Mouse (Mus musculus) heart, embryonic 10.5 days (tissue): ENCODE measurements around the gene Unc13a. TPM values are rescaled to one million over a fixed set of nuclear protein-coding genes. Genes with fewer than 3 reads are reported as not detected.
"Not testable (repeated sequence)": the region's sequence is repeated elsewhere in the genome, so short reads cannot be mapped to it uniquely, and the experiment has no call there.

Experiments used
- DNase-seq: peaks from one replicate; pipeline ENCODE4 v3.0.0-alpha.2; 2017; ENCODE audit warnings: low spot score
- H3K27ac ChIP-seq: fragments of 300-500 bp; sonication (generic); 2 replicates; pipeline ENCODE4 v1.5.1; 2016; ENCODE audit warnings: mild to moderate bottlenecking
- H3K27me3 ChIP-seq: fragments of 300-500 bp; sonication (generic); 2 replicates; pipeline ENCODE4 v1.6.1; 2016; ENCODE audit warnings: mild to moderate bottlenecking; ENCODE audit not compliant: poor library complexity, insufficient read depth, severe bottlenecking
- H3K36me3 ChIP-seq: fragments of 300-500 bp; sonication (generic); 2 replicates; pipeline ENCODE4 v1.6.1; 2016; ENCODE audit warnings: mild to moderate bottlenecking, moderate library complexity
- H3K4me1 ChIP-seq: fragments of 300-500 bp; sonication (generic); 2 replicates; pipeline ENCODE4 v1.6.1; 2016; ENCODE audit warnings: mild to moderate bottlenecking
- H3K4me3 ChIP-seq: fragments of 300-500 bp; sonication (generic); 2 replicates; pipeline ENCODE4 v1.5.1; 2016; ENCODE audit warnings: mild to moderate bottlenecking, moderate library complexity
- H3K9me3 ChIP-seq: fragments of 300-500 bp; sonication (generic); 2 replicates; pipeline ENCODE4 v1.6.1; 2016; ENCODE audit warnings: mild to moderate bottlenecking, moderate library complexity
- WGBS: fragments of 180-500 bp; shearing (Covaris S2); methylation state at CpG from one replicate; pipeline ENCODE4 v1.1.7; 2016; 5-methylcytosine and 5-hydroxymethylcytosine counted together
- polyA plus RNA-seq: library from polyadenylated mRNA; unstranded; fragments of >200 nt; fragmentation: Nextera tagmentation; extraction: Ambion mirVana; gene quantifications from 2 replicates; pipeline ENCODE4 v1.2.1, GENCODE M21; 2016

Unc13a gene
- polyA plus RNA-seq: 0.31 and 0.48 TPM in 2 replicates

DNA sequence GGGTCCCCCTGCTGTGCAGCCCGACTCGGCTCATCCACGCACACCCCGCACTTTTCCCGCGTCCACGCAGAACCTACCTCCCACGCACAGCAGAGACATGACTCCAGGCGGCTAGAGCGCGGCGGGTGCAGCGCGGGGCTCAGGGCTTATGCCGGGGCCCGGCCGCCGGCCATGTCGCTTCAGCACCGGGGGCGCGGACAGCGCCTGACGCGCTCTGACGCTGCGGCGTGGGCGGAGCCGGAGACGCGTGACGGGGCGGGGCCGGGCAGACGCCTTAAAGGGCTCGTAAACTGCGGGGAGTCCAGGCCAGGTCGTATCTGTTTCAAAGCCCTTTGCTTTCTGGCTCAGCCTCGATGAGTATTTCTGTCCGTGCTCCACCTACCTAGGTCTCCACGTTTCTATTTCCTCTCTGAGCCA, at the start of gene Unc13a:
TSS of gene Unc13a (minus strand) at position 209 of the 417 bp plus-strand sequence.
- Histone ChIP-seq H3K27ac (peak within 1 kb of the TSS; percentile 77), H3K4me1 (peaks cover 65% of the 10 kb centered on the region), H3K27me3 (peaks cover 24% of the 10 kb centered on the region), H3K36me3 (no peaks in the 10 kb centered on the region), H3K4me3 (peak within 1 kb of the TSS; percentile 64), H3K9me3 (no peaks in the 10 kb centered on the region)
- peak; percentile 92 for DNase-seq
- WGBS: under 1% methylated on average over 42 of the region's 42 CpGs

DNA sequence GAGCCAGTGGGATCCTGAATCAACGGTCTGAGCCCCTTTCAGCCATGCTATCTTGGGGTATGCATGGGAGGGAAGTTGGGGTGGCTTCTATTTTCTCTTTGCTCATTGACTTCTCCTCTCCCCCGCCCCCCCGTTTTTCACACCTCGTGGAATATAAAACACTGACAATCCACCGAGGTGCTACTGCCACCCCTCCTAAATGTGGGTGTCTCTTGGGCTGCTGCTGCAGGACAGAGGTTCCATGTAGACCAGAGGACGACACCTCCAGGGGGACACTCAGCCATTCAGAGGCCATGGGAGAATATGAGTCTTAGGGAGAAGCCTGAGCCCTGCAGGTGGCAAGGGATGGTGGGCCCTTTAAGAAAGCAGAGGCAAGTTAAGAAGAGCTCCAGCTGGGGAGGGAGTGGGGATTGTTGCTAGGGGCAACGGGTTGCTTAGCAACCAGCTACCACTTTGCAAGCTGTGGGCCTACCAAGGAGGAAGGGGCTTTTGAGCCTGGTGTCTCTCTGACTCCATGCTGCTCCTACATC, 48.4 kb upstream of the Unc13a start:
- Histone ChIP-seq H3K9me3 (no peaks in the 10 kb centered on the region), H3K4me3 (no peak overlapping the region), H3K27ac (no peak overlapping the region), H3K36me3 (no peaks in the 10 kb centered on the region), H3K27me3 (peaks cover 90% of the 10 kb centered on the region), H3K4me1 (0 out of 2 replicates have a peak, but pooled peaks cover 1% of the 10 kb centered on the region)
- no peak for DNase-seq
- 40% methylated on average over 7 of the region's 7 CpGs for WGBS

GRCm38 (mm10) chr8:71719218-71719617, 47.7 kb upstream of the Unc13a start:
- DNase-seq: no peak
- H3K4me1 ChIP-seq: no peaks in the 10 kb centered on the region
- H3K4me3 ChIP-seq: no peak overlapping the region
- H3K9me3 ChIP-seq: no peaks in the 10 kb centered on the region
- peaks cover 90% of the 10 kb centered on the region for H3K27me3 ChIP-seq
- no peaks in the 10 kb centered on the region for H3K36me3 ChIP-seq
- 60% methylated on average over 4 of the region's 4 CpGs for WGBS
- H3K27ac ChIP-seq: no peak overlapping the region

DNA sequence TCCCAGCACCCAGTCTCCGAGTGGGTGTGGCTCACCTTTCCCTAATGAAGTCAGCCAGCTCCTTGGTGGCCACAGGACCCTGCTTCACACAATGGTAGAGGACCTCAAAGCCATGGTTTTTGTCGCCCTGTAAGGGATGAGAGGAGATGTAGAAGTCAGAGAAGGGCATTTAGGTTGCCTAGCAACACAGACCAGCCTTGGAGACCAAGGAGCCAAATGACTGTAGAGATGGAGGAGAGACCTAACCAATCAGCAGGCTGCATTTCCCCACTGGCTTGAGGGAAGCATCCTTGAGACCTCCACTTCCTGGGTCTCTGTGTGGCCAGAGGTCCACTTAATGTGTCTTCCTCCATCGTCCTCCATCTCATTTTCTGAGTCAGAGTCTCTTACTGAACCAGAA, 46.7 kb upstream of the Unc13a start:
- Histone ChIP-seq H3K36me3 (no peaks in the 10 kb centered on the region), H3K27ac (no peak overlapping the region), H3K4me3 (no peak overlapping the region), H3K27me3 (peaks cover 90% of the 10 kb centered on the region), H3K4me1 (no peaks in the 10 kb centered on the region), H3K9me3 (no peaks in the 10 kb centered on the region)
- no peak for DNase-seq
- WGBS: 31% methylated on average over 3 of the region's 3 CpGs

DNA sequence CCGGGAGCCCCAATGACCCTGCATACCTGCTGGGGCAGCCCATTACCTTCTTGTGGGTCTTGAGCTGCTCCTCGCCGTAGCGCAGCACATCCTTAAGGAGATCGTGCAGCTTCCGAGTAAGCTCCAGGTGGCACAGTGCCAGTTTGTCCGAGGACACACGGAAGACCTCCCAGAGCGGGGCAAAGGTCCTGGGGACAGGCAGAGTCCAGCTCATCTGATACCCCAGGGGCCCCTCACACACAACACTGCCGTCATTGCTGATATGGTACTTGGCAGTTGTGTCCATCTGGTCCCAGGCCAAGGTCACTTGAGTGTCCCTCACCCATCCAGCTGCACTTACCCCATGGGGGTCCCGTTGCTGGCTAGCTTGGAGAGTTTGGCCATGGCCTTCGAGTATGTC, 45.5 kb upstream of the Unc13a start:
- WGBS: 78% methylated on average over 12 of the region's 12 CpGs
- H3K27me3 ChIP-seq: peaks cover 90% of the 10 kb centered on the region
- no peaks in the 10 kb centered on the region for H3K9me3 ChIP-seq
- H3K36me3 ChIP-seq: no peaks in the 10 kb centered on the region
- no peak for DNase-seq
- no peaks in the 10 kb centered on the region for H3K4me1 ChIP-seq
- H3K4me3 ChIP-seq: no peak overlapping the region
- H3K27ac ChIP-seq: no peak overlapping the region

DNA sequence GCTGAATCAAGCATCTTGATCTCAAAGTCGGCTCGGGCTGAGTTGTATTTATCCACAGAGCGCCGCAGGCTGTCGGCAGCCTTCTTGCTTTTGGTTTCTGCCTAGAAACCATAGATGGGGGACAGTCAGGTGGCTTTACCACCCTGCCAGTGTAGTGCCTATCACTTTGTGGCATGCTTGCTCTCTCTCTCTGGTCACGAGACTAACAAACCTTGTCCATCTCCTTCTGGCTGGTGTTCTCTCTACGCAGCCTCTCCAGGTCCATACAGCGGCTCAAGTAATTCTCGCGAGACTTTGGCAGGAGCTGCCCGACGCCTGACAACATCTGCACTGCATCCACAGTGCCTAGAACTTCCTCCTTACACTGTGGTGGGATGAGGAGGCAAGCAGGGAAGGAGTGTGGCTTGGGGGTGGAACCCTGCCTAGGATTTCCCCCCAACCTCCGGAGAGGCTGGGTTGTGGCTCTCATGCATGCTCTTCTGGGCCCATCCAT, 45.0 kb upstream of the Unc13a start:
- no peak overlapping the region for H3K4me3 ChIP-seq
- 79% methylated on average over 13 of the region's 13 CpGs for WGBS
- no peak for DNase-seq
- H3K27ac ChIP-seq: no peak overlapping the region
- no peaks in the 10 kb centered on the region for H3K9me3 ChIP-seq
- H3K4me1 ChIP-seq: no peaks in the 10 kb centered on the region
- no peaks in the 10 kb centered on the region for H3K36me3 ChIP-seq
- H3K27me3 ChIP-seq: peaks cover 90% of the 10 kb centered on the region

DNA sequence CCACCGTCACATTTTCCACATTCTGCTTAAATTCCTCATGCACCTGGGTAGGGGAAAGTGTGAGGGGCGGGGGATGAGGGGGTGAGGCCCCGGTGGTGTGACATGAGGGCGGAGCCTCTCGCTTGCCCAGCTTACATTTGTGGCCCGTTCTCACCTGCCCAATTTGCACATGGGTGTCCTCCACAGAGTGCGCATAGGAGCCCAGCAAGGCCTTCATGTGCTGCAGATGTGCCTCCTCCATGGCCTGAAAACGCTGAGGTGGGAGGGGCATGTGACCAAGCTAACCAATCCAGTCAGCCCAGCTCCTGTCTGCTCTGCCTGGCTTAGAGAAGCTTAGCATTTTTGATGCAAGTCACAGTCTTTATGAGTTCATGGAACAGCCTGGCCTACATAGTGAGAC, 44.0 kb upstream of the Unc13a start:
- Histone ChIP-seq H3K4me1 (no peaks in the 10 kb centered on the region), H3K4me3 (no peak overlapping the region), H3K27ac (no peak overlapping the region), H3K36me3 (no peaks in the 10 kb centered on the region), H3K9me3 (no peaks in the 10 kb centered on the region), H3K27me3 (peaks cover 90% of the 10 kb centered on the region)
- WGBS: 36% methylated on average over 8 of the region's 8 CpGs
- DNase-seq: no peak

DNA sequence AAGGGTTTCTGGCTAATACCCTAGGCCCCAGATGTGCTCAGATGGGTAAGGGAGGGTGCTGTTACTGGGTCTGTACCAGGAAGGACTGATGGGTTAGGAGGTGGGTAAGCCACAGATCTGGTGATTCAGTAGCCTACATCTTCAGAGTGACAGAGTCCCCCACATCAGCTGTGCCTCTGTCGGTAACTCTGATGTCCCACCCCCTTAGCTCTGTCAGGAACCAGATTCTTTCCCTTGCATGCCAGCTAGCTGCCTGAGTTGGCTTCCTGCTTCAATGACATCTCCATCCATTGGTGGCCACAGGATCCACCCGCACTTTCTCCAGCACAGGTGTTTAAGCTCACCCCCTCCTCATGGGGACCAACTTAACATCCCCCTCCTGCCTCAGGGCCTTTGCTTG, 40.0 kb upstream of the Unc13a start:
- H3K27ac ChIP-seq: no peak overlapping the region
- WGBS: 72% methylated on average over 2 of the region's 2 CpGs
- H3K4me1 ChIP-seq: peaks cover 6% of the 10 kb centered on the region; the same call in 1 of the 2 replicates
- DNase-seq: no peak
- H3K27me3 ChIP-seq: peaks cover 92% of the 10 kb centered on the region
- no peak overlapping the region for H3K4me3 ChIP-seq
- no peaks in the 10 kb centered on the region for H3K9me3 ChIP-seq
- no peaks in the 10 kb centered on the region for H3K36me3 ChIP-seq

DNA sequence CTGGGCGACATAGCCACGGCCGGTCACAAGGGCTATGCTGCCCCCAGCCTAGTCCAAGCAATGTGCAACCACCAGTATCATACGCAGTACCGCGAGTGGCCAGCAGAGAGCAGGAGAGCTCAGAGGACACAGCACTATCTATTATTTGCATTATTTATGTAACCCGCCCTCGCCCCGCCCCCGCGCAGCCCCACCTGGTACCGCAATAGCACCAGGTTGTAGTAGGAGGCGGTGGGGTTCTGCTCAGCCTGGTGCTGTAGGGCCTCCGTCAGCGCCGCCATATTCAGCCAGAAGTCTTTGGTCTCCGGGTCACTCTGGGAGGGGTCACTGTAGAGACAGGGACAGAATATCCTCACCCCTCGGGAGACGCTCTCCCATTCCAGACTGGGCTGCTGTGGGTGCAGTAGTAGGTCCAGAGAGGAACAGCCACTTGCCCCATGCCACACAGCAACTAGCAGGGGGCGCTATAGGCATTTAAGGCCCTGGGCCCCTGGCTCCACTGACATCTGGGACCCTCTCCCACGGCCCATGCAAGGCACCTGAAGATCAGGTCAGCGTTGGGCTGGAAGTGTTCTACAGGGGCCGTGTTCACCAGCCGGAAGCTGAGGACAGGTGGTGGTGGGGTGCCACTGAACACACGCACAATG, 38.4 kb upstream of the Unc13a start:
- Histone ChIP-seq H3K27me3 (peaks cover 93% of the 10 kb centered on the region), H3K27ac (no peak overlapping the region), H3K4me1 (peaks cover 6% of the 10 kb centered on the region; the same call in 1 of the 2 replicates), H3K4me3 (peak overlapping the region; percentile 38), H3K9me3 (no peaks in the 10 kb centered on the region), H3K36me3 (no peaks in the 10 kb centered on the region)
- WGBS: 22% methylated on average over 25 of the region's 25 CpGs
- peak; percentile 91 for DNase-seq

GRCm38 (mm10) chr8:71709134-71709799, 37.7 kb upstream of the Unc13a start:
- Histone ChIP-seq H3K36me3 (no peaks in the 10 kb centered on the region), H3K4me3 (peak overlapping the region; percentile 38), H3K27me3 (peaks cover 93% of the 10 kb centered on the region), H3K9me3 (no peaks in the 10 kb centered on the region), H3K4me1 (peaks cover 6% of the 10 kb centered on the region; the same call in 1 of the 2 replicates), H3K27ac (no peak overlapping the region)
- 39% methylated on average over 25 of the region's 25 CpGs for WGBS
- no peak for DNase-seq

GRCm38 (mm10) chr8:71707874-71708273, 36.3 kb upstream of the Unc13a start:
- Histone ChIP-seq H3K27me3 (peaks cover 94% of the 10 kb centered on the region), H3K36me3 (no peaks in the 10 kb centered on the region), H3K9me3 (no peaks in the 10 kb centered on the region), H3K4me1 (peaks cover 6% of the 10 kb centered on the region; the same call in 1 of the 2 replicates), H3K27ac (no peak overlapping the region), H3K4me3 (no peak overlapping the region)
- 32% methylated on average over 8 of the region's 8 CpGs for WGBS
- no peak for DNase-seq

DNA sequence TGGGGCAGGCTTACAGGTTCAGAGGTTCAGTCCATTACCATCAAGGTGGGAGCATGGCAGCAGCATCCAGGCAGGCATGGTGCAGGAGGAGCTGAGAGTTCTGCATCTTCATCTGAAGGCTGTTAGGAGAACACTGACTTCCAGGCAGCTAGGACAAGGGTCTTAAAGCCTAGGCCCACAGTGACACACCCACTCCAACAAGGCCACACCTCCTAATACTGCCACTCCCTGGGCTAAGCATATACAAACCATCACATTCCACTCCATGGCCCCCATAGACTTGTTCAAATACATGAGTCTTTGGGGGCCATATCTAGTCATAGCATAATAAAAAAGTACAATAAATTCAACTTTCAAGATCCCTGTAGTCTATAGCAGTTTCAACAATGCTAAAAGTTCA, 31.8 kb upstream of the Unc13a start:
- H3K27me3 ChIP-seq: peaks cover 94% of the 10 kb centered on the region
- not testable (repeated sequence) for H3K27ac ChIP-seq, H3K9me3 ChIP-seq, DNase-seq, H3K36me3 ChIP-seq, H3K4me1 ChIP-seq, H3K4me3 ChIP-seq

- Histone ChIP-seq H3K9me3 (no peaks in the 10 kb centered on the region), H3K4me3 (no peak overlapping the region), H3K27me3 (peaks cover 94% of the 10 kb centered on the region), H3K27ac (no peak overlapping the region), H3K36me3 (no peaks in the 10 kb centered on the region), H3K4me1 (peaks cover 10% of the 10 kb centered on the region)
- WGBS: 64% methylated on average over 3 of the region's 3 CpGs
- DNase-seq: no peak
Observed at GRCm38 (mm10) chr8:71702923-71703322, 31.4 kb upstream of the Unc13a start.
